Mouse (Mus musculus) adrenal gland, postnatal 10 days (tissue): ENCODE data around the gene Mlf1. TPM values are rescaled to one million over a fixed set of nuclear protein-coding genes. Genes with fewer than 3 reads are reported as not detected.

Source experiments
- DNase-seq: peaks from one replicate; pipeline ENCODE4 v3.0.0; 2021; ENCODE audit warnings: mixed read lengths
- total RNA-seq, 2 experiments: library from RNA; stranded (reverse); gene quantifications; 2 replicates each; pipeline ENCODE4 v1.2.3; 2021

The Mlf1 gene
- total RNA-seq, 2 experiments from 2014 or later, result 13.6 to 55.4 TPM

GRCm38 (mm10) chr3:67434011-67434410 is 60.1 kb downstream of the Mlf1 start:
- DNase-seq, result no peak

GRCm38 (mm10) chr3:67447143-67447542 is 73.2 kb downstream of the Mlf1 start:
- no peak for DNase-seq

Other genes starting within 250 kb of the Mlf1 start
- not detected for gene Gm17402, start 1.1 kb downstream of the Mlf1 start, total RNA-seq
- 100 to 1,000 TPM; 122 to 132 TPM for gene Gfm1, start 56.0 kb downstream of the Mlf1 start, total RNA-seq
- 10 to 100 TPM; 17.6 to 21.9 TPM for gene Lxn, start 89.8 kb downstream of the Mlf1 start, total RNA-seq
- 1 to 10 TPM; 1.7 to 1.8 TPM for gene Rarres1, start 141.4 kb downstream of the Mlf1 start, total RNA-seq
- gene Mfsd1, start 208.6 kb downstream of the Mlf1 start, total RNA-seq, result 10 to 100 TPM; 58.7 to 62.8 TPM